Mouse (Mus musculus) c-Kit-negative CD71-positive TER-119-positive erythroid progenitor cells, embryonic 14.5 days (primary cell): ENCODE data around the gene Tubb3.
"Not testable (repeated sequence)": the region's sequence is repeated elsewhere in the genome, so short reads cannot be mapped to it uniquely, and the experiment has no call there.

Source experiments
- DNase-seq: peaks from one replicate; pipeline ENCODE4 v3.0.0-alpha.2; 2013; ENCODE audit warnings: low read depth, low spot score

Gene Tubb3

GRCm38 (mm10) chr8:123412560-123413170, 1.4 kb downstream of the Tubb3 start:
- DNase-seq: no peak

GRCm38 (mm10) chr8:123414255-123414654, 3.0 kb downstream of the Tubb3 start:
- DNase-seq: no peak

DNA sequence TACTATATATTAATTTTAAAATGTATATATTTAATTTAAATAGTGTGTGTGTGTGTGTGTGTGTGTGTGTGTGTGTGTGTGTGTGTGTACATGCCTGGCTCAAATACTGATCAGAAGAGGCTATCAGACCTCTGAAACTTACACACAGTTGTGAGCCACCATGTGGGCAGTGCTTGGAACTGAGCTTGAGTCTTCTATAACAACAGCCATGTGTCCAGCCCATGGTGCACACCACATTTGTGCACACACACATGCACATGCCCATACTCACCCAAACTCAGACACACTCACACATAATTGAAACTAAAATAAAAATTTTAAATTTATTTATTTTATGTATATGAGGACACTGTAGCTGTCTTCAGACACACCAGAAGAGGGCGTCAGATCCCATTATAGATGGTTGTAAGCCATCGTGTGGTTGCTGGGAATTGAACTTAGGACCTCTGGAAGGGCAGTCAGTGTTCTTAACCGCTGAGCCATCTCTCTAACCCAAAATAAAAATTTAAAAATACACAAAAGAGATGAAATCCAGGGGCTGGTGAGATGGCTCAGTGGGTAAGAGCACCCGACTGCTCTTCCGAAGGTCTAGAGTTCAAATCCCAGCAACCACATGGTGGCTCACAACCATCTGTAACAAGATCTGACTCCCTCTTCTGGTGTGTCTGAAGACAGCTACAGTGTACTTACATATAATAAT, 3.9 kb downstream of the Tubb3 start:
- not testable (repeated sequence) for DNase-seq

DNA sequence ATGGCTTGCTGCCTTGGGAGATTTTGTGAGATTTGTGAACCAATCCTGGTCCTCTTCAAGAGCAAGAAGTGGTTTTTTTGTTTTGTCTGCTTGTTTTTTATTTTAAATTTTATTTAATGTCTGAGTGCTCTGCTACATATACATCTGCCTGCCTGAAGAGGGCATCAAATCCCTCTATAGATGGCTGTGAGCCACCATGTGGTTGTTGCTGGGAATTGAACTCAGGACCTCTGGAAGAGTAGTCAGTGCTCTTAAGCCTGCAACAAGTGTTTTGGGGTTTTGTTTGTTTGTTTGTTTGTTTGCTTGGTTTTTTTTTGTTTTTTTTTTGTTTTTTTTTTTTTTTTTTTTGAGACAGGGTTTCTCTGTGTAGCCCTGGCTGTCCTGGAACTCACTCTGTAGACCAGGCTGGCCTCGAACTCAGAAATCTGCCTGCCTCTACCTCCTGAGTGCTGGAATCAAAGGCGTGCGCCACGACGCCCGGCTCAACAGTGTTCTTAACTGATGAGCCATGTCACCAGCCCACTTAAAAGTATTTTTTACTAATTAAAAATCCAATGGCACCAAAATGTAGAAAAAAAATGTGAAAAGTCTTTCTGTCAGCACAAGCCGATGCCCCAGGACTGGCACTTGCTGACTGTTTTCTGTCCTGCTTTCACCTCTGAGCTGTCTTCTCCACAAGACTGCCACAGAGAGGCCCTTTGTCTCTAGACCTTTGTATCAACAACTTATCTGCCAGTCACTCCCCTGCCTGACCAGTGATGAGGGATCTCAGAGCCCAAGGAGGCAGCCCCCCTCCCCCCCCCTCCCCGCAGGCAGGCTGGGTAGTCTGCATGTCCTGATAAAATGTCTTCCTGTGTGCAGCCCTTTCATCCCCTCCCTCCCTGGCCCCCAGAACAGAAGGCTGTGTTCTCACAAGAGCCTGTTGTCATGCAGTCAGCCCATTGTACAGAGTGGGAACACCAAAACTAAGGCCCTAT, 5.0 kb downstream of the Tubb3 start:
- no peak for DNase-seq

GRCm38 (mm10) chr8:123416944-123417555, 5.8 kb downstream of the Tubb3 start:
- DNase-seq: no peak

DNA sequence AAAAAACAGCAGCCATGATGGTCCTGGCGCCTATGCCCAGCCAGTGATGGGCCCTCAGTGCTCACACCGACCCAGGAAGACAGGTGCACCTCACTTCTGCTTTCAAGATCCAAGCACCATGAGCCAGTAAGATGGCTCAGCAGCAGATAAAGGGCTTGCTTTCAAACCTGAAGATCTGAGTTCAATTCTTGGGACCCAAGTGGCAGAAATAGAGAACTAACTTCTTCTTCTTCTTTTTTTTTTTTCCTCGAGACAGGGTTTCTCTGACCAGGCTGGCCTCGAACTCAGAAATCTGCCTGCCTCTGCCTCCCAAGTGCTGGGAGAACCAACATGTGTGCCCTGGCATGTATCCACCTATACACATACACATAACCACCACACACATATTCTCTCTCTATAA, 8.5 kb downstream of the Tubb3 start:
- DNase-seq: no peak

DNA sequence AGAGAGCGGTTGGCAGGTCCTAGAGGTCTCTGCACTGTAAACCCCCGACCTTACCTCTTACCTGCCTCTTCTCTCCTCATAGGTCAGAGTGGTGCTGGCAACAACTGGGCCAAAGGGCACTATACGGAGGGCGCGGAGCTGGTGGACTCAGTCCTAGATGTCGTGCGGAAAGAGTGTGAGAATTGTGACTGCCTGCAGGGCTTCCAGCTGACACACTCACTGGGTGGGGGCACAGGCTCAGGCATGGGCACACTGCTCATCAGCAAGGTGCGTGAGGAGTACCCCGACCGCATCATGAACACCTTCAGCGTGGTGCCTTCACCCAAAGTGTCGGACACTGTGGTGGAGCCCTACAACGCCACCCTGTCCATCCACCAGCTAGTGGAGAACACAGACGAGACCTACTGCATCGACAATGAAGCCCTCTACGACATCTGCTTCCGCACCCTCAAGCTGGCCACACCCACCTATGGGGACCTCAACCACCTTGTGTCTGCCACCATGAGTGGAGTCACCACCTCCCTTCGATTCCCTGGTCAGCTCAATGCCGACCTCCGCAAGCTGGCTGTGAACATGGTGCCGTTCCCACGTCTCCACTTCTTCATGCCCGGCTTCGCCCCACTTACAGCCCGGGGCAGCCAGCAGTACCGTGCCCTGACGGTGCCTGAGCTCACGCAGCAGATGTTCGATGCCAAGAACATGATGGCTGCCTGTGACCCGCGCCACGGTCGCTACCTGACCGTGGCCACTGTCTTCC, 9.5 kb downstream of the Tubb3 start:
- no peak for DNase-seq

- DNase-seq: no peak
These were observed 10.1 kb downstream of the Tubb3 start for GRCm38 (mm10) chr8:123421325-123421724.

- DNase-seq: peak; percentile 33
These were observed 11.0 kb downstream of the Tubb3 start for GRCm38 (mm10) chr8:123422056-123422780.

- DNase-seq: no peak
These were observed 11.5 kb downstream of the Tubb3 start for GRCm38 (mm10) chr8:123422781-123423159.

GRCm38 (mm10) chr8:123423441-123423840, 12.2 kb downstream of the Tubb3 start, which contains the start of gene Def8:
TSS of gene Def8 (plus strand) at chr8:123423527.
- DNase-seq: no peak

GRCm38 (mm10) chr8:123426511-123427509, 15.6 kb downstream of the Tubb3 start:
- no peak for DNase-seq

DNA sequence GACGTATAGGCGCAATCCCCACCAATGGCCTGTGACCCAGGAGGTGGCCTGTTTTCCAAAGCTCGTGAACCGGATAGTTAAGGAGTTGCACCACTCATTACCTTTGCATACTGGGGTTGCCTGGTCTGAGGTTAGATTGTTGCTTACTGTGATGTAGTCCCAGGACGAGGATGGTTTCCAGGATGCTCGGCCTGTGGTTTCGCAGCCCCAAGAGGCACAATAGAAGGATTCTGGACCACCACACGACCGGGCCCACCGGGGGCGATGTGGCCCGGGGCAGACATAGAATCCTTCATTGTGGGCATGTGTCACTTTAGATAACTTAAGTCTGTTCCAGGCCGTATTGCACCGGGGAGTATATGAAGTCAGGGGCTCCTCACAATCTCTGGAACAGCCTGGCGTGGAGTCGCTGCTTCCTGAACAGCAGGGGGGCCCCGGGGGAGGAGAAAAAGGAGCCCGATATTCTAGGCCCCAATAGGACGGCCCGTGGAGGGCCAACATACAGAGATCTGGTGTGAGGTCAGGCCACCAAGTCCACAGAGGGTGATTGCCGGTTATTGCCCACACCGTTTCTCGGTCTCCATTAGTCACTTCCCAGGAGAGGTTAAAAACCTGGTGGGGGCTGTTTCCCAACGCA, 16.5 kb downstream of the Tubb3 start:
- DNase-seq: no peak

- no peak for DNase-seq
These were observed 17.2 kb downstream of the Tubb3 start for GRCm38 (mm10) chr8:123428343-123428893.

DNA sequence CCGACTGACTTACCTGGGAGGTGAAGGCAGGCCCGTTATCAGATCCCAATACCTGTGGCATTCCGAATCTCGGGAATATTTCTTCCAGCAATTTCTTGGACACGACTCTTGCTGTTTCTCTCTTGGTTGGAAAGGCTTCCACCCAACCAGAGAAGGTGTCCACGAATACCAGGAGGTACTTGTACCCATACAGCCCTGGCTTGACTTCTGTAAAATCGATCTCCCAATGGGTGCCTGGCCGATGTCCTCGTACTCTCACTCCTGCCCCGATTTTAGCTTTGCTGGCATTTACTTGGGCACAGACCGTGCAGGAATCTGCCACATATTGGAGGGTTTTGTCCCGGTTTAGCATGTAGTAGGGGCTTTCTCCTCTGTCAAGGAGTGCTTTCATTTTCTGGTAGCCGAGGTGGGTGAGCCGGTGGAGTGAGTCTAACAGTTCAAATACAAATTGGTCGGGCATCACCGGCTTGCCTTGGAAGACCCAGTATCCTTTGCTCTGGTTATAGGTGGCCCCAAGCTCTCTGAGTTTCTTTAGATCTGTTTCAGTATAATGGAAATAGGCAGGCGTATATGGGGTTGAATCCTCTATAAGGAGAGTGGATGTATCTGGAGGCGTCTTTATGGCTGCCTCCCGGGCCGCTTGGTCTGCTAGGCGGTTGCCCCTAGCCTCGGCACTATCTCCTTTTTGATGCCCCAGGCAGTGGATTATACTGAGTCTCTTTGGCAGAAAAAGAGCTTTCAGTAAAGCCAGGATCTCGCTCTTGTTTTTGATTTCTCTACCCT, 17.9 kb downstream of the Tubb3 start:
- no peak for DNase-seq

DNA sequence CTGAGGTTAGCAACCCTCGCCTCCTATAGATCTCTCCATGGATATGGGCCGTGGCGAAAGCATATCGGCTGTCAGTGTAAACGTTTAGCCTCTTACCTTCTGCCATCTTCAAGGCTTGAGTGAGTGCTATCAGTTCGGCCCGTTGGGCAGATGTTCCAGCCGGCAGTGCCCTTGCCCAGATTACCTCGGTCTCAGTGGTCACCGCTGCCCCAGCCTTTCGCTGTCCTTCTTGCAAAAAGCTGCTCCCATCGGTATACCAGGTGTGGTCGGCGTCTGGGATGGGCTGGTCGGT, 18.4 kb downstream of the Tubb3 start:
- DNase-seq: not testable (repeated sequence)

GRCm38 (mm10) chr8:123430936-123431335, 19.7 kb downstream of the Tubb3 start:
- DNase-seq: not testable (repeated sequence)
